Mouse (Mus musculus): ENCODE measurements at regions not wholly inside any gene's neighbourhood (a gene's known extent, or its start where the extent isn't known, plus 50 kb on each side); places are given as distances from the start of the nearest gene placed in this dataset.

- TF ChIP-seq POLR2A (IDR thresholded peaks at IDR 0.05; ENCODE audit: control insufficient read depth, low read depth, low read length): no peak
- TF ChIP-seq CTCF (IDR thresholded peaks at IDR 0.05; ENCODE audit: control insufficient read depth, insufficient read depth, insufficient replicate concordance, low read depth, low read length): no peak
Measured at GRCm38 (mm10) chr6:31319431-31319830, 79.1 kb upstream of the Mkln1 start.
